Mouse (Mus musculus): ENCODE results near the gene Eps15l1.

The Eps15l1 gene

DNA sequence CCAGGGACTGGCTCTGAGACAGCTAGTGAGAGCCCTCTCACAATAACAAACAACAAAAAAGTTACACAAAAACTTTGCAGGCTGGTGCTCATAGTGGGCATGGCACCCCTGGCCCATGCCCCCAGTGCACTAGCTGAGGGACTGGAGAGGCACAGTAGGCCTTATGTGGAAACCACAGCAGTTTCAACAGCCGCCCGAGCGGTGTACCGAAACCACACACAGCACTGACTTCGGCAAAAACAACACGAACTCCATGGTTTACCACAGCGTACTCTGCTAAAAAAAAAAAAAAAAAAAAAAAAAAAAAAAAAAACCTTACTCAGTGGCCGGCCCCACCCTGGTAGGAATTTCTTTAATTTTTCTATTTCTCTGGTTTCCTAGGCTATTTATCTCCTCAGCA, 70.5 kb downstream of the Eps15l1 start:
- DNase-seq (ENCODE audit: low read depth, low spot score): no peak

- no peak for DNase-seq (ENCODE audit: low read depth, low spot score)
Observed at GRCm38 (mm10) chr8:72349838-72350237, 71.4 kb downstream of the Eps15l1 start.

- DNase-seq (ENCODE audit: low read depth, low spot score): no peak
Observed at GRCm38 (mm10) chr8:72348956-72349355, 72.3 kb downstream of the Eps15l1 start.

- DNase-seq (ENCODE audit: low read depth, low spot score): no peak
Observed at GRCm38 (mm10) chr8:72348114-72348513, 73.1 kb downstream of the Eps15l1 start.

DNA sequence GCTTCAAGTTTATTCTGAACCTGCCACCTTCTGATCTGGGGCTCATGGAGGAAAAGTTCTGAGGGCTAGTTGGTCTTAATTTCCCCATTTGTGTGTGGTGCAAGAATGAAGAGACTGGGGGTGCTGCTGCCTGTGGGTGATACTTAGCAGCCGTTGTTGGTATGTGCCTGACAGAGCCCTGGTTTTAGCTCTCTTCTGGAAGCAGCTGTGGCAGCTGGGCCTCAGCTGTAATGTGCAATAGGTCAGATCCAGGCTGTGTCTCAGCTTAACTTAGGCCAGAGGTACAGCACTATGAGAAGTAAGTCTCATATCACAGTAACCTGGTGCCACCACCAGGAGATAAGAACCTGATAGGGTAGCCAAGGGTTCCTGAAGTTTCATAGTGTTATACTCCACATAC, 73.7 kb downstream of the Eps15l1 start:
- DNase-seq (ENCODE audit: low read depth, low spot score): no peak

DNA sequence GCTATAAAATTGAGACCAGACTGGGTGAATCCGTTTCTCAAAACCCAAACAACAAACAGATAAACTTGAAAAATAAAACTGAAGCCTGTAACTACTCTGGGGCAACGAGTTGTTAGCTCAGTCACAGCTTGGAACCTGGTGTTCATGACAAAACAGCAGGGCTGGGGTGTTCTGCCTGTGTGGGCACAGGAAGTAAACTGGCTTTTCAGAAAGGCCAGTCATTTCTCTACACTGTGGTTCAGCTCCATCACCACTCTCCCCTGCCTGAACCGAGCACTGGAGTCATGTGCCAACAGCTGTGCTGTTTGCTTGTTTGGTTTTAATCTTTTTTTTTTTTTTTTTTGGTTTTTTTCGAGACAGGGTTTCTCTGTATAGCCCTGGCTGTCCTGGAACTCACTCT, 77.5 kb downstream of the Eps15l1 start:
- DNase-seq (ENCODE audit: low read depth, low spot score): no peak

GRCm38 (mm10) chr8:72342556-72343300, 78.5 kb downstream of the Eps15l1 start:
- DNase-seq (ENCODE audit: low read depth, low spot score): no peak

DNA sequence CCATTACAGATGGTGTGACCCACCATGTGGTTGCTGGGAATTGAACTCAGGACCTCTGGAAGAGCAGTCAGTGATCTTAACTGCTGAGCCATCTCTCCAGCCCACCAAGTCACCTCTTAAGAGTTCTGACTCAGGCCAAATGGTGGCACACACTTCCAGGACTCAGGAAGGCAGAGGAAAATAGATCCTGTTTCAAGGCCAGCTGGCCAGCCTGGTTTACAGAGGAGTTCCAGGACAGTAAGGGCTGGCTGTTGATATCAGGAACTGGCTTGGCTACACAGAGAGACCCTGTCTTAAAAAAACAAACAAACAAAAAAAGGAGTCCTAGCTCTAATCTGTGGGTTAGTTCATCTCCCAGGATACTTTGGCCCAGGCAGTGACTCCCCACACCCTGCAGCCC, 84.2 kb downstream of the Eps15l1 start:
- no peak for DNase-seq (ENCODE audit: low read depth, low spot score)

DNA sequence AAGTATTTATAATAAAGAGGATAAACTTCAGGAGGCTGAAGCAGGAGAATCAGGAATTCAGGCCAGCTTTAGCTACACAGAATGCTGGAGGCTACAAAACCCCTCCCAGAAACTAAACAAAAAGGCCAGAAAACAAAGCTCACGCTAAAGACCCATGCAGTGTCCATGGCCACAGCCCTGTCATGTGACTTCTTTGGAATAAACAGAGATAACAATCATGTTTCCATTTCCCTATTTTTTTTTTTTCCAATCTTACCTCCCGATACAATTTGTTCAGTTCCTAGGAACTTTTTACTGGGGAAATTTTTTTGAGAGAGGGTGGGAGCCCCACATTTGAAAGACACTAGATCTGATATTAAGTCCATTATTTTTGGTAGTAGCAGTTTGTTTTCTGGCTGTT, 85.0 kb downstream of the Eps15l1 start:
- no peak for DNase-seq (ENCODE audit: low read depth, low spot score)

DNA sequence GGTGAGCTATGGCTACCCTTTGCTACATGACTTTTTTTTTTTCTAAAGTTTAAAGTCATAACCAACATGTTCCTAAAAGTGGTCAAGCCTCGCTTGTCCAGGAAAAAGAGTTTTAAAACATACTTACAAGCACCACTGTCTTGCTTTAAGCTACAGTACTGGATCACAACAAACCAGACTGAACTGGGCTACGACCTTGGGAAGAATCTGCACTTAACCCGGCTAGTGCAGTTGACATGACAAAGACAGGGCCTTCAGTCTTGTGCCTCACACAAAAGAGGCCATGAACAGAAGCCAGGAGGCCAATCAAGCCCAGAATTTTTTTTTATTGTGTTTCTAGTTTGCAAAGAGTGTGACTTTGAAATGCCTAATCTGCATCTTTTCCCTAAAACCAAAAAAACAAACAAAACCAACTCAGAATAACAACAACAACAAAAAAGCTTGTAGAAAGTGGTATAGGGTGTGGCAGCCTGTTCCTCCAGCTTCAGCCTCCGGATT, 87.1 kb downstream of the Eps15l1 start:
- no peak for DNase-seq (ENCODE audit: low read depth, low spot score)

DNA sequence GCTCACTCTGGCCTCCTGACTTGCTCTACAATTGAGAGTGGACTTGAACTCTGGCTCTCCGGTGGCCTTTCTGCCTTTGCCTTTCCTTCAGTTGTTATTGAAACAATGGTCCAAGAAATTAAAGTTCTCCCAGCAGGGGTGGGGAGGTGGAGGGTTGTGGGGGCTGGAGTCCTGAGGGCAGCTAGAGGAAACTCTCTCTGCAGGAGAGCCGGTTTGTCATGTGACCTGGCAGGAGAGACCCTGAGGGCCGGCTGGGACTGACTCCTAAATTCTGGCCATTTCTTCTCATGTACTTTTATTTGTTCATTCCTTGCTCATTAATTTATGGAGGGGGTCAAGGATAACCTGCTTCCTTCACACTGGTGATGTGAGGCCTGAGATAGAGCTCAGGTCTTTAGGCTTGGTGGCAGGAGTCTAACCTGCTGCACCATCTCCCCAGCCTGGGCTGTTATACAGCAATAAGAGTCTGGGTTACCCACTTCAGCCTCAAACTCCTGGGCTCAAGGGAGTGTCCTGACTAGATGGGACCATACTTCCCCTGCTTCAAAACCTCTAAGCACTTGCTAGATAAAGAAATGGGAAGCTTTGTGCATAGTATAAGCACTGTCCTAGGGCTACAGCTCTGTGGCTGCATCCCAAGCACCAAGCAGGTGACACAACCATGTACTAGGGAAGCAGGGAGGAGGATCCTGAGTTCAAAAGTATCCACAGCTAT, 87.7 kb downstream of the Eps15l1 start:
- DNase-seq (ENCODE audit: low read depth, low spot score): no peak

- no peak for DNase-seq (ENCODE audit: low read depth, low spot score)
Observed at GRCm38 (mm10) chr8:72331631-72332030, 89.6 kb downstream of the Eps15l1 start.

DNA sequence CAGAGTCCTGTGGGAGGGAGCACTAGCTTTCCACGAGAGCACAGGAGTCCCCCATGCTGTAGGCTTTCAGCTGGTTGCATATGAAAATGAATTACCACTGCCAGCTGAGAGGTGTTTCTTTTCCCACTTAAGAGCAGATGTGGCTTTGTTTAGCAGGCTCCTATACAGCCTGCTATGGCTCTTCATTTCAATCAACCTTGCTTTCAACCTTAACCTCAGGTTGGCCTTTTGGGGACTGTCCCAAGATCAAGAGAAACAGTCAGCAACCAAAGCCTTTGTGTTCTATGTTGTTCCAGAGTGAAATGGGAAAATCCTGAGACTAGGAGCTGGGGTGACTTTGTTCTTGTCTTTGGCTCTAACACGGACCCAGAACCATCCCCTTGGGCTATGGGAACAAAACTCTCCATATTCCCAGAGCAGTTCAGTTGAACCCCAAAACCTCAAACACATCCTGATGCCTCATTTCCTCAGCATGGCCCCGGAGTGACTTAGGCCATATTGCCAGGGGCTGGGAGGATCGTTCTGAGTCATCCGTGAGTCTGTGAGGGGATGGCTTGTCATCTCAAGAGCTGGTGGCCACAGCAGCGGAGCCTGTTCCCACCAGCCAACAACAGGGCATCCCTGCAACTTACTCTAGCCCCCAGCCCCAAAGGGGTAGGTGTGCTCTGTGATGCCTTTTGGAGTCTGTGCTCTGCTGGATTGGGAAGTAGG, 90.3 kb downstream of the Eps15l1 start:
- no peak for DNase-seq (ENCODE audit: low read depth, low spot score)

- DNase-seq (ENCODE audit: low read depth, low spot score): no peak
Observed at GRCm38 (mm10) chr8:72329116-72329515, 92.1 kb downstream of the Eps15l1 start.

GRCm38 (mm10) chr8:72324708-72325107, 96.6 kb downstream of the Eps15l1 start:
- DNase-seq (ENCODE audit: low read depth, low spot score): no peak

DNA sequence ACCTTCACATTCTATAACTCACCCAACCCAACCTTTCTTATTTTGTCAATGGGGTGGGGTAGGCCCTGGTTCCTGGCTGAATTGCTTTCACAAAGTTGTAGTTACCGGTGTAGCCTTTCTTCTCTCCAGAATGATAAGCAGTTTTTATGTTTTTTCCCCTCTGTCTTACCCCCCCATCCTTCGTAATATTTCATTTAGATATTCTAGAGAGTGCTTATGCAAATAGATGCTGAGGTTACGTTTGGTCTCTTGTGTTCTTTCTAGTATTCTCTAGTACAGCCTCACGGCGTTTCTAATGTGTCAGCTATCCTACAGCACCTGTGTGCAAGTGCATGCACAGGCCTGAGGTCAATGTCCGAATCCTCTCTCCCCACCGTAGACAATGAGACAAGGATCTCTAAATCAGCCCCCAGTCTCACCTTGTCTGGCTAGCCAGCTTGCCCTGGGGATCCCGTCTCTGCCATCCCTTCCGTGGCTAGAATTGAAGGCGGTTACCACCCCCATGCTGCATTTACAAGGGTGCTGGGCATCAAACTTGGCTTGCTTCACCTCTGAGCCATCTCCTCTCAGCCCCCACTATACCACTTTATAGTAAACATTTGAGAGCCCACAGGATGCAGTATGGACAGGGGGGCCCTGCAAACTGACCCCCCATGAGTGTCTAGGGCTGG, 97.1 kb downstream of the Eps15l1 start:
- DNase-seq (ENCODE audit: low read depth, low spot score): no peak

GRCm38 (mm10) chr8:72323131-72323725, 98.0 kb downstream of the Eps15l1 start:
- DNase-seq (ENCODE audit: low read depth, low spot score): no peak

DNA sequence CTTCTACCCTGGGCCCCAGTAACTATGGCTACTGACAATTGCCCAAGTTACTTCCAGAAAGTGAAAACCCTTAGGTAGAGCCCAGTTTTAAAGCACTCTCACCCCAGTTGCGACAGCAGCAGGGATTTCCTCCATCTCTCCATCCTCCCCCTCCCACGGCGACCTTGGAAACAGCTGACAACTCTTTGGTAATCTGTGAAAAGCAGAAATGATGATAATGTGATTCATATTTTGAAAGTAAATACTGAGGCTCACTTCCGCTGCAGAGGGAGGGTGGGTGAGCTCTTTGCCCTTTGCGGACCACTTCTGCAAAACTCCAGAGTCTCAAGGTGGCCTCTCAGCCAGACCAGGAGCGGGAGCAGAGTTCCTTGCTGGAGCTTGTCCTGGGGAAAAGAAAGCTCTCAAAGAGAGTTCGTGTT, 98.8 kb downstream of the Eps15l1 start:
- DNase-seq (ENCODE audit: low read depth, low spot score): no peak

- no peak for DNase-seq (ENCODE audit: low read depth, low spot score)
Observed at GRCm38 (mm10) chr8:72321635-72322441, 99.4 kb downstream of the Eps15l1 start.

DNA sequence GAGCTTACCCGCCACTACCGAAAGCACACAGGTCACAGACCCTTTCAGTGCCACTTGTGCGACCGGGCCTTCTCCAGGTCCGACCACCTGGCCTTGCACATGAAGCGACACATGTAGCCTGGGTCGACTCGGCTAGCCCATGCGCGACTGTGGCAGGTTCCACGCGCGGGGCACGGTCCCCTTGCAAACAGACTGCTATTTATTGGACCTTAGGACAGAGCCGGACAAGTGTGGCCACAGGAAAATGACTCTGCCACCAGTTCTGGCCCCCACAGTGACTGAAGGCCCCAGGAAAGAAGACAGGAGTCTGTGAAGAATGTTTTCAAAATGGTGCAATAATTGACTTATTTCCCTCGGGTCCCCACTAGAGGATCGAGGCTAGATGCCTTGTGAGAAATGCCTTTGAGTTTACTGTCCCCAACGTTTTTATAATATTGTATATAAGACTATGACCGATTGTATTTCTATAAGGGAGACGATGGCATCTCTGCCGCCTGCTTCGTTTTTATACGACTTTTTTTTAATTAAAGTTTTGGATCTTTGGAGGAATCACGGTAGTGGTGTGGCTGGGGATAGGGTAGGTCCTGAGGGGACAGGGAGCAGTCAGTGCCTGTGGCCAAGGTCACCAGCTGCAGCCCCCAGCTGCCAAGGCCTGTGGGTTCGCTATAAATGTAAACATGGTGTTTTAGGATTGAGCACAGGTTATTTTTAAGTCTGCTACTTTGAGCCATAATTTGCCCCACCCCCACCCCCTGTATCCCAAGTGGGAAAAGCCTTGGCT, 100.3 kb downstream of the Eps15l1 start:
- DNase-seq (ENCODE audit: low read depth, low spot score): no peak
